Mouse (Mus musculus): ENCODE results near the gene Dazap2. TPM values are rescaled to one million over a fixed set of nuclear protein-coding genes. Genes with fewer than 3 reads are reported as not detected.

Dazap2 gene
- total and polyA plus RNA-seq, 2 experiments from 2014 or later = 141 to 164 TPM

GRCm38 (mm10) chr15:100590436-100590835 lies 24.7 kb upstream of the Dazap2 start:
- DNase-seq (ENCODE audit: low spot score) = no peak
- Histone ChIP-seq H3K4me2 (ENCODE audit: low read depth, low read length) (no peak overlapping the region), H3K36me3 (ENCODE audit: insufficient read depth, low read length) (peaks cover 29% of the 10 kb centered on the region), H3K4me1 (ENCODE audit: insufficient read depth, low read length) (no peaks in the 10 kb centered on the region), H3K9ac (replicated peaks; ENCODE audit: low read length) (no peak overlapping the region), H3K27ac (no peak overlapping the region), H3K27me3 (ENCODE audit: insufficient read depth, low read length) (no peaks in the 10 kb centered on the region), H3K4me3 (ENCODE audit: low read length) (no peak overlapping the region), H3K9me3 (ENCODE audit: low read length) (no peaks in the 10 kb centered on the region)
- no peak for ATAC-seq
- no peak for TF ChIP-seq CTCF (IDR thresholded peaks at IDR 0.05; ENCODE audit: low read depth)
- WGBS = 78% methylated on average over 8 of the region's 8 CpGs

- Histone ChIP-seq H3K27me3 (ENCODE audit: insufficient read depth, low read length) (no peaks in the 10 kb centered on the region), H3K4me2 (ENCODE audit: low read depth, low read length) (no peak overlapping the region), H3K9me3 (ENCODE audit: low read length) (no peaks in the 10 kb centered on the region), H3K9ac (replicated peaks; ENCODE audit: low read length) (no peak overlapping the region), H3K4me1 (ENCODE audit: insufficient read depth, low read length) (no peaks in the 10 kb centered on the region), H3K27ac (no peak overlapping the region), H3K4me3 (ENCODE audit: low read length) (no peak overlapping the region), H3K36me3 (ENCODE audit: insufficient read depth, low read length) (peaks cover 6% of the 10 kb centered on the region)
- ATAC-seq = no peak
- no peak for TF ChIP-seq CTCF (IDR thresholded peaks at IDR 0.05; ENCODE audit: low read depth)
- no peak for DNase-seq (ENCODE audit: low spot score)
- WGBS = 89% methylated on average over 6 of the region's 6 CpGs
These were observed 22.3 kb upstream of the Dazap2 start for GRCm38 (mm10) chr15:100592817-100593216.

GRCm38 (mm10) chr15:100598287-100598882 lies 16.8 kb upstream of the Dazap2 start:
- Histone ChIP-seq H3K27me3 (ENCODE audit: insufficient read depth, low read length) (no peaks in the 10 kb centered on the region), H3K27ac (peak overlapping the region; percentile 88; the same call in 1 of the 2 replicates), H3K4me3 (ENCODE audit: low read length) (peak overlapping the region; percentile 79), H3K4me1 (ENCODE audit: insufficient read depth, low read length) (peaks cover 10% of the 10 kb centered on the region; the same call in 1 of the 2 replicates), H3K9ac (replicated peaks; ENCODE audit: low read length) (peak overlapping the region; percentile 98), H3K4me2 (ENCODE audit: low read depth, low read length) (peak overlapping the region; percentile 83), H3K36me3 (ENCODE audit: insufficient read depth, low read length) (no peaks in the 10 kb centered on the region), H3K9me3 (ENCODE audit: low read length) (no peaks in the 10 kb centered on the region)
- WGBS = 27% methylated on average over 9 of the region's 9 CpGs
- no peak for ATAC-seq
- no peak for DNase-seq (ENCODE audit: low spot score)
- TF ChIP-seq CTCF (IDR thresholded peaks at IDR 0.05; ENCODE audit: low read depth) = no peak

GRCm38 (mm10) chr15:100598883-100599275 lies 16.3 kb upstream of the Dazap2 start:
- peaks cover 10% of the 10 kb centered on the region; the same call in 1 of the 2 replicates for H3K4me1 ChIP-seq (ENCODE audit: insufficient read depth, low read length)
- no peaks in the 10 kb centered on the region for H3K9me3 ChIP-seq (ENCODE audit: low read length)
- peak overlapping the region; percentile 88 for H3K27ac ChIP-seq
- H3K27me3 ChIP-seq (ENCODE audit: insufficient read depth, low read length) = no peaks in the 10 kb centered on the region
- TF ChIP-seq CTCF (IDR thresholded peaks at IDR 0.05; ENCODE audit: low read depth) = no peak
- peak overlapping the region; percentile 79 for H3K4me3 ChIP-seq (ENCODE audit: low read length)
- WGBS = under 1% methylated on average over 12 of the region's 12 CpGs
- peak overlapping the region; percentile 98 for H3K9ac ChIP-seq (replicated peaks; ENCODE audit: low read length)
- H3K4me2 ChIP-seq (ENCODE audit: low read depth, low read length) = peak overlapping the region; percentile 83
- H3K36me3 ChIP-seq (ENCODE audit: insufficient read depth, low read length) = no peaks in the 10 kb centered on the region
- DNase-seq (ENCODE audit: low spot score) = peak; percentile 66
- ATAC-seq = no peak; the same call in 1 of the 2 replicates

- Histone ChIP-seq H3K27ac (peak within 1 kb of the TSS; percentile 88), H3K9ac (replicated peaks; ENCODE audit: low read length) (peak within 1 kb of the TSS; percentile 98), H3K4me3 (ENCODE audit: low read length) (peak within 1 kb of the TSS; percentile 79), H3K4me1 (ENCODE audit: insufficient read depth, low read length) (peaks cover 10% of the 10 kb centered on the region; the same call in 1 of the 2 replicates), H3K27me3 (ENCODE audit: insufficient read depth, low read length) (no peaks in the 10 kb centered on the region), H3K9me3 (ENCODE audit: low read length) (no peaks in the 10 kb centered on the region), H3K4me2 (ENCODE audit: low read depth, low read length) (peak within 1 kb of the TSS; percentile 83), H3K36me3 (ENCODE audit: insufficient read depth, low read length) (no peaks in the 10 kb centered on the region)
- no peak for TF ChIP-seq CTCF (IDR thresholded peaks at IDR 0.05; ENCODE audit: low read depth)
- ATAC-seq (peak; percentile 70), DNase-seq (ENCODE audit: low spot score) (peak; percentile 56)
- WGBS = 1% methylated on average over 60 of the region's 76 CpGs
These were observed 15.7 kb upstream of the Dazap2 start, which contains the start of gene Pou6f1 for GRCm38 (mm10) chr15:100599276-100600046. Gene Pou6f1, minus strand, starts transcription at chr15:100599984.

GRCm38 (mm10) chr15:100600047-100600695 lies 15.0 kb upstream of the Dazap2 start:
- H3K4me1 ChIP-seq (ENCODE audit: insufficient read depth, low read length) = peaks cover 14% of the 10 kb centered on the region; the same call in 1 of the 2 replicates
- H3K36me3 ChIP-seq (ENCODE audit: insufficient read depth, low read length) = no peaks in the 10 kb centered on the region
- 2% methylated on average over 35 of the region's 35 CpGs for WGBS
- peak overlapping the region; percentile 88 for H3K27ac ChIP-seq
- TF ChIP-seq CTCF (IDR thresholded peaks at IDR 0.05; ENCODE audit: low read depth) = peak; percentile 67
- peak overlapping the region; percentile 98 for H3K9ac ChIP-seq (replicated peaks; ENCODE audit: low read length)
- no peaks in the 10 kb centered on the region for H3K27me3 ChIP-seq (ENCODE audit: insufficient read depth, low read length)
- ATAC-seq (peak; percentile 86), DNase-seq (ENCODE audit: low spot score) (peak; percentile 94)
- H3K4me3 ChIP-seq (ENCODE audit: low read length) = peak overlapping the region; percentile 79
- peak overlapping the region; percentile 83 for H3K4me2 ChIP-seq (ENCODE audit: low read depth, low read length)
- no peaks in the 10 kb centered on the region for H3K9me3 ChIP-seq (ENCODE audit: low read length)
